Mouse (Mus musculus) thymus, adult 2 months (tissue): Measurements from ENCODE around the gene Pcp2.

Experiments used
- CTCF ChIP-seq: fragments of 200-500 bp; IDR thresholded peaks from 2 replicates; pipeline ENCODE4 v1.5.1; 2012; ENCODE audit warnings: mild to moderate bottlenecking, control low read depth, low read length, moderate library complexity, borderline replicate concordance; ENCODE audit not compliant: control insufficient read depth, poor library complexity, insufficient read depth; ENCODE audit errors: extremely low read depth
- POLR2A ChIP-seq: fragments of 200-500 bp; IDR thresholded peaks from 2 replicates; pipeline ENCODE4 v1.6.1; 2012; ENCODE audit warnings: mild to moderate bottlenecking, low read length, control low read depth, moderate library complexity; ENCODE audit not compliant: control insufficient read depth, poor library complexity, insufficient read depth; ENCODE audit errors: extremely low read depth

- TF ChIP-seq CTCF (no peak), POLR2A (no peak)
Measured at GRCm38 (mm10) chr8:3579390-3580364, 45.7 kb downstream of the Pcp2 start.
